Comparison of ENCODE assay signal across 14 mouse cellular contexts in genomic region chr3:30284094-30284493, GRCm38 (mm10).
"Had no signal": no experiment of that assay in that cellular context is flagged by ENCODE, and none has a peak within 500 bp of the region (broad histone marks: within the 10 kb centered on the region; RNA-seq: fewer than 3 reads in every experiment).

No protein-coding gene starts in this region.

- H3K4me3 ChIP-seq: kidney, embryonic 15.5 days; limb, embryonic 15.5 days; liver, embryonic 12.5 days; midbrain, embryonic 12.5 days; neural tube, embryonic 13.5 days had no signal

- H3K27me3 ChIP-seq: kidney, embryonic 15.5 days; limb, embryonic 15.5 days; liver, embryonic 12.5 days; midbrain, embryonic 12.5 days had no signal

- H3K4me2 ChIP-seq: kidney, embryonic 15.5 days; limb, embryonic 15.5 days; liver, embryonic 12.5 days; midbrain, embryonic 12.5 days; neural tube, embryonic 13.5 days had no signal

- H3K4me1 ChIP-seq: liver, embryonic 12.5 days had no signal

- H3K36me3 ChIP-seq: kidney, embryonic 15.5 days; limb, embryonic 15.5 days; liver, embryonic 12.5 days; midbrain, embryonic 12.5 days; neural tube, embryonic 13.5 days had no signal

- H3K27ac ChIP-seq: kidney, embryonic 15.5 days; limb, embryonic 15.5 days; liver, embryonic 12.5 days; midbrain, embryonic 12.5 days; neural tube, embryonic 13.5 days had no signal

- ATAC-seq: hindbrain, embryonic 16.5 days; inflammation-experienced regulatory T-cells, adult 6 months; liver, embryonic 12.5 days; midbrain, embryonic 16.5 days had no signal

- H3K9ac ChIP-seq: kidney, embryonic 15.5 days; limb, embryonic 15.5 days; liver, embryonic 12.5 days; midbrain, embryonic 12.5 days; neural tube, embryonic 13.5 days had no signal

- H3K9me3 ChIP-seq: kidney, embryonic 15.5 days; limb, embryonic 15.5 days; liver, embryonic 12.5 days; midbrain, embryonic 12.5 days; neural tube, embryonic 13.5 days had no signal

- DNase-seq: kidney, adult 2 months; kidney, postnatal 14 days; left cerebral cortex, postnatal 4 days; retina, postnatal 1 day; right cerebral cortex, postnatal 4 days; thymus, adult 2 months had no signal
